Mouse (Mus musculus): ENCODE data around the gene Ap1g1. TPM values are rescaled to one million over a fixed set of nuclear protein-coding genes. Genes with fewer than 3 reads are reported as not detected.

Gene Ap1g1
- polyA plus RNA-seq, 1 experiment from 2014 or later: 22.4 TPM

GRCm38 (mm10) chr8:109880012-109880662 lies 101.8 kb downstream of the Ap1g1 start:
- 68% methylated on average over 5 of the region's 5 CpGs for WGBS
- no peak overlapping the region for H3K4me2 ChIP-seq (replicated peaks; ENCODE audit: low read depth, low read length)

GRCm38 (mm10) chr8:109885294-109885693 lies 106.9 kb downstream of the Ap1g1 start:
- Histone ChIP-seq H3K9me3 (ENCODE audit: low read length) (no peaks in the 10 kb centered on the region), H3K4me3 (ENCODE audit: low read depth, low read length) (no peak overlapping the region), H3K4me1 (ENCODE audit: insufficient read depth, low read depth, low read length) (no peaks in the 10 kb centered on the region), H3K9ac (replicated peaks; ENCODE audit: low read depth) (no peak overlapping the region), H3K4me2 (replicated peaks; ENCODE audit: low read depth, low read length) (no peak overlapping the region), H3K36me3 (ENCODE audit: insufficient read depth, low read length) (no peaks in the 10 kb centered on the region), H3K27me3 (replicated peaks; ENCODE audit: insufficient read depth, low read length) (no peaks in the 10 kb centered on the region), H3K27ac (ENCODE audit: low read length) (no peak overlapping the region)
- TF ChIP-seq CTCF (IDR thresholded peaks at IDR 0.05): no peak
- no peak for DNase-seq (ENCODE audit: low spot score)
- ATAC-seq: no peak

More at GRCm38 (mm10) chr8:109880012-109880662, 101.8 kb downstream of the Ap1g1 start:
- Histone ChIP-seq H3K27me3 (replicated peaks; ENCODE audit: insufficient read depth, low read length) (no peaks in the 10 kb centered on the region), H3K36me3 (ENCODE audit: insufficient read depth, low read length) (no peaks in the 10 kb centered on the region; the same call in 1 of the 2 replicates), H3K27ac (ENCODE audit: low read length) (no peak overlapping the region), H3K9me3 (ENCODE audit: low read length) (no peaks in the 10 kb centered on the region), H3K4me1 (ENCODE audit: insufficient read depth, low read depth, low read length) (no peaks in the 10 kb centered on the region), H3K4me3 (ENCODE audit: low read depth, low read length) (no peak overlapping the region), H3K9ac (replicated peaks; ENCODE audit: low read depth) (no peak overlapping the region)
- no peak for TF ChIP-seq CTCF (IDR thresholded peaks at IDR 0.05)
- TF ChIP-seq EP300 (IDR thresholded peaks at IDR 0.05): no peak
- DNase-seq (ENCODE audit: low spot score) (no peak), ATAC-seq (no peak)

GRCm38 (mm10) chr8:109889211-109889610 lies 110.9 kb downstream of the Ap1g1 start:
- Histone ChIP-seq H3K9me3 (ENCODE audit: low read length) (no peaks in the 10 kb centered on the region), H3K36me3 (ENCODE audit: insufficient read depth, low read length) (peaks cover 5% of the 10 kb centered on the region; the same call in 1 of the 2 replicates), H3K9ac (replicated peaks; ENCODE audit: low read depth) (no peak overlapping the region), H3K4me1 (ENCODE audit: insufficient read depth, low read depth, low read length) (no peaks in the 10 kb centered on the region), H3K27ac (ENCODE audit: low read length) (no peak overlapping the region), H3K4me3 (ENCODE audit: low read depth, low read length) (no peak overlapping the region), H3K27me3 (replicated peaks; ENCODE audit: insufficient read depth, low read length) (no peaks in the 10 kb centered on the region), H3K4me2 (replicated peaks; ENCODE audit: low read depth, low read length) (no peak overlapping the region)
- TF ChIP-seq EP300 (IDR thresholded peaks at IDR 0.05) (no peak), CTCF (IDR thresholded peaks at IDR 0.05) (no peak)
- ATAC-seq (no peak), DNase-seq (ENCODE audit: low spot score) (no peak)
- WGBS: 97% methylated on average over 1 of the region's 1 CpGs

- Histone ChIP-seq H3K27ac (ENCODE audit: low read length) (no peak overlapping the region), H3K36me3 (ENCODE audit: insufficient read depth, low read length) (peaks cover 5% of the 10 kb centered on the region; the same call in 1 of the 2 replicates), H3K27me3 (replicated peaks; ENCODE audit: insufficient read depth, low read length) (no peaks in the 10 kb centered on the region), H3K4me3 (ENCODE audit: low read depth, low read length) (no peak overlapping the region), H3K4me2 (replicated peaks; ENCODE audit: low read depth, low read length) (no peak overlapping the region), H3K4me1 (ENCODE audit: insufficient read depth, low read depth, low read length) (no peaks in the 10 kb centered on the region), H3K9me3 (ENCODE audit: low read length) (no peaks in the 10 kb centered on the region), H3K9ac (replicated peaks; ENCODE audit: low read depth) (no peak overlapping the region)
- TF ChIP-seq EP300 (IDR thresholded peaks at IDR 0.05) (no peak), CTCF (IDR thresholded peaks at IDR 0.05) (no peak)
- 81% methylated on average over 3 of the region's 3 CpGs for WGBS
- DNase-seq (ENCODE audit: low spot score): no peak
- no peak for ATAC-seq
Measured at GRCm38 (mm10) chr8:109890794-109891585, 112.6 kb downstream of the Ap1g1 start.

GRCm38 (mm10) chr8:109894636-109895035 lies 116.3 kb downstream of the Ap1g1 start:
- Histone ChIP-seq H3K4me2 (replicated peaks; ENCODE audit: low read depth, low read length) (no peak overlapping the region), H3K27me3 (replicated peaks; ENCODE audit: insufficient read depth, low read length) (no peaks in the 10 kb centered on the region), H3K27ac (ENCODE audit: low read length) (no peak overlapping the region), H3K9me3 (ENCODE audit: low read length) (no peaks in the 10 kb centered on the region), H3K4me1 (ENCODE audit: insufficient read depth, low read depth, low read length) (no peaks in the 10 kb centered on the region), H3K9ac (replicated peaks; ENCODE audit: low read depth) (no peak overlapping the region), H3K4me3 (ENCODE audit: low read depth, low read length) (no peak overlapping the region), H3K36me3 (ENCODE audit: insufficient read depth, low read length) (peaks cover 5% of the 10 kb centered on the region; the same call in 1 of the 2 replicates)
- ATAC-seq (peak; percentile 62; the same call in 1 of the 2 replicates), DNase-seq (ENCODE audit: low spot score) (peak; percentile 20)
- TF ChIP-seq CTCF (IDR thresholded peaks at IDR 0.05): no peak
- TF ChIP-seq EP300 (IDR thresholded peaks at IDR 0.05): no peak
- WGBS: 92% methylated on average over 1 of the region's 1 CpGs

- no peak overlapping the region for H3K27ac ChIP-seq (ENCODE audit: low read length)
- no peak overlapping the region for H3K4me3 ChIP-seq (ENCODE audit: low read depth, low read length)
- H3K4me2 ChIP-seq (replicated peaks; ENCODE audit: low read depth, low read length): no peak overlapping the region
- peaks cover 5% of the 10 kb centered on the region; the same call in 1 of the 2 replicates for H3K36me3 ChIP-seq (ENCODE audit: insufficient read depth, low read length)
- H3K9me3 ChIP-seq (ENCODE audit: low read length): no peaks in the 10 kb centered on the region
- H3K27me3 ChIP-seq (replicated peaks; ENCODE audit: insufficient read depth, low read length): no peaks in the 10 kb centered on the region
- 65% methylated on average over 12 of the region's 12 CpGs for WGBS
- ATAC-seq (no peak), DNase-seq (ENCODE audit: low spot score) (no peak)
- H3K4me1 ChIP-seq (ENCODE audit: insufficient read depth, low read depth, low read length): no peaks in the 10 kb centered on the region
- no peak overlapping the region for H3K9ac ChIP-seq (replicated peaks; ENCODE audit: low read depth)
- TF ChIP-seq CTCF (IDR thresholded peaks at IDR 0.05) (no peak), EP300 (IDR thresholded peaks at IDR 0.05) (no peak)
Measured at GRCm38 (mm10) chr8:109895355-109895754, 117.0 kb downstream of the Ap1g1 start.

Measured in lung, postnatal 0 days (tissue).